ENCODE assay signal across 8 mouse cellular contexts in the genomic region with DNA sequence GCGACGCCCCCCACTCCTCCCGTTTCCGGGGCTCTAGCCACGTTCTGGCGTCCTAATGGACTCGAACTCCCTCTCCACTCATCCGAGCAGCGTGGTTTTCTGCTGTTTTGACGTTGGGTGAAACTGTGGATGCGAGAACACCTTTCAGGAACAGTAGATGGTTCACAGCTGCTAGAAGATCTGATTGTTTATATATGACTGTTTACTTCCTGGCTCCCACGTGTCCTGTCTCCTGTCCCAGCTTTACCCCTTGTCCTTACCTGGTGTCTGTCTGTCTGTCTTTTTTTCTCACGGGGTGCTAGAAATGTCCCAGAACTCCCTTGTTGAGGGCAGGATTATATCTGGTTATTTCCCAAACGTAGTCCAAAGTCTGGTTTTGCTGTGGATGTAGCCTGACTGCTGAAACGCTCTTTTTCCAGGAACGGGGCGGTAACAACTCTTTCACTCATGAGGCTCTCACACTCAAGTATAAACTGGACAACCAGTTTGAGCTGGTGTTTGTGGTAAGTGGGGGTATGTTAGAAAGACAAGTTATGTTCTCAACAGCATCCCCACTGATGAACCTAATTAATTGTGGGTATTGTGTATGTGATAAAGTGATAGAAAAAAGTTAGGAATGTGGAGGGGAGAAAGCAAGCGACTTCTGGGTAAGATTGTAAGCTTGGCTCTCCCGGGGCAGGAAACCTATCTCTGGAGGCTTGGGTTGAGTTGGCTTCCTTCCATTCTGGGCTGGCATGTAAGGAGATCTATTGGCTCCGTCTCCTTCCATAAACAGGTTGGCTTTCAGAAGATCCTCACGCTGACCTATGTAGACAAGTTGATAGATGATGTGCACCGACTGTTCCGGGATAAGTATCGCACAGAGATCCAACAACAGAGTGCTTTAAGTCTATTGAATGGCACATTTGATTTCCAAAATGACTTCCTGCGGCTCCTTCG. TPM values are rescaled to one million over a fixed set of nuclear protein-coding genes. Genes with fewer than 3 reads are reported as not detected.
DNase-seq lines count a peak whose midpoint lies in the region; ATAC-seq and TF ChIP-seq lines count a peak whose summit lies in the region.

No protein-coding gene starts in this region.

- TF ChIP-seq POLR2A in MEL (IDR thresholded peaks at IDR 0.05; ENCODE audit: control insufficient read depth in 1 of 2, insufficient read depth in 1 of 2, low read depth in 1 of 2, low read length in 2 of 2, poor library complexity in 1 of 2): no peak

- no peak for TF ChIP-seq CTCF in MEL (IDR thresholded peaks at IDR 0.05 in 2 of 3, conservative IDR thresholded peaks at IDR 0.05 in 1 of 3; ENCODE audit: control insufficient read depth in 1 of 3, insufficient read depth in 1 of 3, low read depth in 2 of 3, low read length in 3 of 3, poor library complexity in 1 of 3, severe bottlenecking in 1 of 3)
- TF ChIP-seq CTCF in stomach, postnatal 0 days (IDR thresholded peaks at IDR 0.05; ENCODE audit: low read depth): no peak

- peaks cover 65% of the 10 kb centered on the region for H3K36me3 ChIP-seq in heart, embryonic 12.5 days
- H3K36me3 ChIP-seq in MEL (ENCODE audit: control insufficient read depth in 1 of 2, insufficient read depth in 2 of 2, low read length in 2 of 2): peaks cover 7 to 12% of the 10 kb centered on the region in 2 experiments
- peaks cover 41% of the 10 kb centered on the region for H3K36me3 ChIP-seq in forebrain, embryonic 15.5 days
- H3K36me3 ChIP-seq in limb, embryonic 15.5 days: peaks cover 68% of the 10 kb centered on the region
- H3K36me3 ChIP-seq in stomach, postnatal 0 days (ENCODE audit: control insufficient read depth, insufficient read depth, low read length): peaks cover 20% of the 10 kb centered on the region

- H3K4me3 ChIP-seq in heart, embryonic 12.5 days: peak overlapping the region; percentile 68
- H3K4me3 ChIP-seq in MEL (ENCODE audit: control insufficient read depth in 1 of 2, insufficient read depth in 1 of 2, low read depth in 2 of 2, low read length in 2 of 2): peak overlapping the region; percentile 76 to 87
- peak overlapping the region; percentile 74 for H3K4me3 ChIP-seq in forebrain, embryonic 15.5 days
- H3K4me3 ChIP-seq in limb, embryonic 15.5 days: peak overlapping the region; percentile 83
- peak overlapping the region; percentile 96 for H3K4me3 ChIP-seq in stomach, postnatal 0 days (ENCODE audit: low read depth, low read length)

- H3K27me3 ChIP-seq in heart, embryonic 12.5 days (replicated peaks): no peaks in the 10 kb centered on the region
- no peaks in the 10 kb centered on the region for H3K27me3 ChIP-seq in MEL (ENCODE audit: control insufficient read depth in 1 of 2, insufficient read depth in 2 of 2, low read length in 2 of 2)
- H3K27me3 ChIP-seq in forebrain, embryonic 15.5 days: no peaks in the 10 kb centered on the region
- H3K27me3 ChIP-seq in limb, embryonic 15.5 days: no peaks in the 10 kb centered on the region
- H3K27me3 ChIP-seq in stomach, postnatal 0 days (ENCODE audit: control insufficient read depth, insufficient read depth, low read length): no peaks in the 10 kb centered on the region

- no peak for TF ChIP-seq EP300 in MEL (IDR thresholded peaks at IDR 0.05; ENCODE audit: low read depth in 1 of 2, low read length in 2 of 2)
- TF ChIP-seq EP300 in stomach, postnatal 0 days (optimal IDR thresholded peaks at IDR 0.05): no peak

- 0 out of 2 replicates have a peak overlapping the region, but pooled peaks have one; percentile 14 for H3K27ac ChIP-seq in heart, embryonic 12.5 days (ENCODE audit: poor library complexity, severe bottlenecking)
- peak overlapping the region; percentile 58 for H3K27ac ChIP-seq in MEL (ENCODE audit: control insufficient read depth, low read depth, low read length)
- peak overlapping the region; percentile 70; the same call in 1 of the 2 replicates for H3K27ac ChIP-seq in forebrain, embryonic 15.5 days (replicated peaks)
- peak overlapping the region; percentile 82 for H3K27ac ChIP-seq in limb, embryonic 15.5 days
- H3K27ac ChIP-seq in stomach, postnatal 0 days (replicated peaks): peak overlapping the region; percentile 88

- WGBS in heart, embryonic 12.5 days: 29% methylated on average over 26 of the region's 26 CpGs
- 38% methylated on average over 26 of the region's 26 CpGs for WGBS in forebrain, embryonic 15.5 days
- WGBS in limb, embryonic 15.5 days: 32% methylated on average over 26 of the region's 26 CpGs
- WGBS in stomach, postnatal 0 days: 21% methylated on average over 26 of the region's 26 CpGs

- H3K4me1 ChIP-seq in heart, embryonic 12.5 days (replicated peaks): peaks cover 20% of the 10 kb centered on the region
- H3K4me1 ChIP-seq in MEL (ENCODE audit: control insufficient read depth in 1 of 2, insufficient read depth in 2 of 2, low read length in 2 of 2): peaks cover 0 to 14% of the 10 kb centered on the region in 2 experiments; a peak in 2 of 4 replicates
- H3K4me1 ChIP-seq in forebrain, embryonic 15.5 days: peaks cover 18% of the 10 kb centered on the region
- peaks cover 17% of the 10 kb centered on the region for H3K4me1 ChIP-seq in limb, embryonic 15.5 days
- no peaks in the 10 kb centered on the region for H3K4me1 ChIP-seq in stomach, postnatal 0 days (replicated peaks; ENCODE audit: control insufficient read depth, insufficient read depth)

- H3K9ac ChIP-seq in heart, embryonic 12.5 days: peak overlapping the region; percentile 84
- H3K9ac ChIP-seq in MEL (ENCODE audit: control insufficient read depth, low read depth, low read length, poor library complexity, severe bottlenecking): peak overlapping the region; percentile 86
- H3K9ac ChIP-seq in forebrain, embryonic 15.5 days (replicated peaks): peak overlapping the region; percentile 67
- H3K9ac ChIP-seq in limb, embryonic 15.5 days: peak overlapping the region; percentile 78
- H3K9ac ChIP-seq in stomach, postnatal 0 days (ENCODE audit: low read length): peak overlapping the region; percentile 95

- peak overlapping the region; percentile 70 for H3K4me2 ChIP-seq in heart, embryonic 12.5 days
- peak overlapping the region; percentile 88 for H3K4me2 ChIP-seq in forebrain, embryonic 15.5 days (replicated peaks)
- H3K4me2 ChIP-seq in limb, embryonic 15.5 days: peak overlapping the region; percentile 74
- H3K4me2 ChIP-seq in stomach, postnatal 0 days (replicated peaks; ENCODE audit: low read depth): peak overlapping the region; percentile 78

- no peak for DNase-seq in heart, adult 9 months (ENCODE audit: low spot score in 2 of 2)
- DNase-seq in MEL (ENCODE audit: low read depth, low spot score): no peak
- peak; percentile 30 for DNase-seq in stomach, postnatal 0 days (ENCODE audit: low spot score)
- no peak for DNase-seq in spleen, postnatal 36 days (ENCODE audit: low spot score in 2 of 2)
- no peak for DNase-seq in right cerebral cortex, postnatal 10 days (ENCODE audit: low spot score in 2 of 2)

- H3K79me2 ChIP-seq in MEL (ENCODE audit: control insufficient read depth, insufficient read depth, low read length, poor library complexity): peaks cover 20% of the 10 kb centered on the region

- H3K9me3 ChIP-seq in heart, embryonic 12.5 days (replicated peaks): no peaks in the 10 kb centered on the region
- no peaks in the 10 kb centered on the region for H3K9me3 ChIP-seq in MEL (replicated peaks; ENCODE audit: insufficient read depth, low read length)
- H3K9me3 ChIP-seq in forebrain, embryonic 15.5 days: no peaks in the 10 kb centered on the region
- no peaks in the 10 kb centered on the region for H3K9me3 ChIP-seq in limb, embryonic 15.5 days
- H3K9me3 ChIP-seq in stomach, postnatal 0 days (ENCODE audit: control insufficient read depth, low read length): no peaks in the 10 kb centered on the region

- ATAC-seq in heart, embryonic 12.5 days (ENCODE audit: insufficient number of reproducible peaks, low FRiP score): no peak
- no peak for ATAC-seq in forebrain, embryonic 15.5 days (replicated peaks)
- ATAC-seq in limb, embryonic 15.5 days (ENCODE audit: insufficient number of reproducible peaks, low FRiP score, low TSS enrichment, low read depth): no peak
- no peak; the same call in 1 of the 2 replicates for ATAC-seq in stomach, postnatal 0 days (ENCODE audit: low FRiP score, low TSS enrichment)

- TF ChIP-seq RAD21 in MEL (IDR thresholded peaks at IDR 0.05; ENCODE audit: low read depth, low read length): no peak

RNA-seq across cellular contexts. Expression of a gene that starts 1.0 kb away (rescaled TPM):
- polyA plus RNA-seq in heart, embryonic 12.5 days (2016; fragmentation: Nextera tagmentation; extraction: Ambion mirVana): 62.2 and 67.6 TPM in 2 replicates
- total RNA-seq in MEL (2012; rRNA removed): 35.6 and 42.4 TPM in 2 replicates
- 10 to 100 TPM in 1 of 2 experiments, not detected in 1; 39.0 TPM for polyA plus RNA-seq in MEL (2012; ENCODE audit: insufficient read depth in 1 of 2, insufficient read length in 2 of 2, low read depth in 1 of 2, low replicate concordance in 2 of 2, missing spikeins in 1 of 2)
- polyA plus RNA-seq in forebrain, embryonic 15.5 days (2015; fragmentation: Nextera tagmentation; extraction: Ambion mirVana): 42.8 and 43.4 TPM in 2 replicates
- polyA plus RNA-seq in limb, embryonic 15.5 days (2015; fragmentation: Nextera tagmentation; extraction: Ambion mirVana): 37.0 and 37.8 TPM in 2 replicates
- polyA plus RNA-seq in stomach, postnatal 0 days (2015; fragmentation: Nextera tagmentation; extraction: Ambion mirVana): 28.9 and 29.9 TPM in 2 replicates

RNA-seq across cellular contexts. Expression of a gene that starts 11.8 kb away (rescaled TPM):
- polyA plus RNA-seq in heart, embryonic 12.5 days (2016; fragmentation: Nextera tagmentation; extraction: Ambion mirVana): 11.8 and 11.9 TPM in 2 replicates
- total RNA-seq in MEL (2012; rRNA removed): 2.4 TPM in 2 replicates
- 1 to 10 TPM in 1 of 2 experiments, not detected in 1; 5.3 TPM for polyA plus RNA-seq in MEL (2012; ENCODE audit: insufficient read depth in 1 of 2, insufficient read length in 2 of 2, low read depth in 1 of 2, low replicate concordance in 2 of 2, missing spikeins in 1 of 2)
- 3.8 and 4.4 TPM in 2 replicates for polyA plus RNA-seq in forebrain, embryonic 15.5 days (2015; fragmentation: Nextera tagmentation; extraction: Ambion mirVana)
- 10.3 and 11.6 TPM in 2 replicates for polyA plus RNA-seq in limb, embryonic 15.5 days (2015; fragmentation: Nextera tagmentation; extraction: Ambion mirVana)
- 12.6 and 13.9 TPM in 2 replicates for polyA plus RNA-seq in stomach, postnatal 0 days (2015; fragmentation: Nextera tagmentation; extraction: Ambion mirVana)

RNA-seq across cellular contexts. Expression of a gene that starts 11.9 kb away (rescaled TPM):
- 97.4 and 101 TPM in 2 replicates for polyA plus RNA-seq in heart, embryonic 12.5 days (2016; fragmentation: Nextera tagmentation; extraction: Ambion mirVana)
- 36.8 and 42.9 TPM in 2 replicates for total RNA-seq in MEL (2012; rRNA removed)
- 100 to 1,000 TPM in 1 of 2 experiments, 10 to 100 TPM in 1; 63.5 to 113 TPM for polyA plus RNA-seq in MEL (2012; ENCODE audit: insufficient read depth in 1 of 2, insufficient read length in 2 of 2, low read depth in 1 of 2, low replicate concordance in 2 of 2, missing spikeins in 1 of 2)
- polyA plus RNA-seq in forebrain, embryonic 15.5 days (2015; fragmentation: Nextera tagmentation; extraction: Ambion mirVana): 49.4 and 54.4 TPM in 2 replicates
- polyA plus RNA-seq in limb, embryonic 15.5 days (2015; fragmentation: Nextera tagmentation; extraction: Ambion mirVana): 156 and 160 TPM in 2 replicates
- polyA plus RNA-seq in stomach, postnatal 0 days (2015; fragmentation: Nextera tagmentation; extraction: Ambion mirVana): 115 and 129 TPM in 2 replicates

RNA-seq across cellular contexts. Expression of a gene that starts 36.0 kb away (rescaled TPM):
- 61.5 and 64.4 TPM in 2 replicates for polyA plus RNA-seq in heart, embryonic 12.5 days (2016; fragmentation: Nextera tagmentation; extraction: Ambion mirVana)
- 54.3 and 58.0 TPM in 2 replicates for total RNA-seq in MEL (2012; rRNA removed)
- polyA plus RNA-seq in MEL (2012; ENCODE audit: insufficient read depth in 1 of 2, insufficient read length in 2 of 2, low read depth in 1 of 2, low replicate concordance in 2 of 2, missing spikeins in 1 of 2): 100 to 1,000 TPM in 1 of 2 experiments, not detected in 1; 115 TPM
- polyA plus RNA-seq in forebrain, embryonic 15.5 days (2015; fragmentation: Nextera tagmentation; extraction: Ambion mirVana): 85.6 and 91.2 TPM in 2 replicates
- 64.7 and 65.3 TPM in 2 replicates for polyA plus RNA-seq in limb, embryonic 15.5 days (2015; fragmentation: Nextera tagmentation; extraction: Ambion mirVana)
- polyA plus RNA-seq in stomach, postnatal 0 days (2015; fragmentation: Nextera tagmentation; extraction: Ambion mirVana): 33.7 and 35.3 TPM in 2 replicates

RNA-seq across cellular contexts. Expression of a gene that starts 55.8 kb away (rescaled TPM):
- polyA plus RNA-seq in heart, embryonic 12.5 days (2016; fragmentation: Nextera tagmentation; extraction: Ambion mirVana): 26.6 and 28.5 TPM in 2 replicates
- 22.0 and 23.4 TPM in 2 replicates for total RNA-seq in MEL (2012; rRNA removed)
- 10 to 100 TPM in 1 of 2 experiments, not detected in 1; 30.9 TPM for polyA plus RNA-seq in MEL (2012; ENCODE audit: insufficient read depth in 1 of 2, insufficient read length in 2 of 2, low read depth in 1 of 2, low replicate concordance in 2 of 2, missing spikeins in 1 of 2)
- 85.3 and 92.9 TPM in 2 replicates for polyA plus RNA-seq in forebrain, embryonic 15.5 days (2015; fragmentation: Nextera tagmentation; extraction: Ambion mirVana)
- polyA plus RNA-seq in limb, embryonic 15.5 days (2015; fragmentation: Nextera tagmentation; extraction: Ambion mirVana): 38.5 and 38.9 TPM in 2 replicates
- 23.6 and 24.0 TPM in 2 replicates for polyA plus RNA-seq in stomach, postnatal 0 days (2015; fragmentation: Nextera tagmentation; extraction: Ambion mirVana)

Comparison
In these comparisons a context has a peak if more than half of its experiments do, and no peak if none do; other contexts are left out.
1. H3K27ac ChIP-seq: peak in every context shown above with its lines; median percentile 88 in stomach, postnatal 0 days; 82 in limb, embryonic 15.5 days; 70 in forebrain, embryonic 15.5 days; 58 in MEL; 14 in heart, embryonic 12.5 days.